Mouse (Mus musculus) frontal cortex, adult (tissue): ENCODE data around the gene Vegfa.
"Not testable (repeated sequence)": the region's sequence is repeated elsewhere in the genome, so short reads cannot be mapped to it uniquely, and the experiment has no call there.

Experiments
- ATAC-seq: cut with Nextera tagmentation; 2 replicates; pipeline ENCODE4 v1.9.2; 2017; ENCODE audit warnings: mild to moderate bottlenecking, moderate library complexity, mixed read lengths; ENCODE audit not compliant: low TSS enrichment

The Vegfa gene

GRCm38 (mm10) chr17:45999366-45999940 lies 32.7 kb downstream of the Vegfa start:
- ATAC-seq = no peak

- no peak for ATAC-seq
Measured at GRCm38 (mm10) chr17:45998363-45998762, 33.8 kb downstream of the Vegfa start.

- no peak for ATAC-seq
Measured at GRCm38 (mm10) chr17:45996921-45997444, 35.2 kb downstream of the Vegfa start.

GRCm38 (mm10) chr17:45994281-45994817 lies 37.8 kb downstream of the Vegfa start:
- ATAC-seq = no peak

- ATAC-seq = no peak
Measured at GRCm38 (mm10) chr17:45986915-45987314, 45.3 kb downstream of the Vegfa start.

GRCm38 (mm10) chr17:45986374-45986773 lies 45.8 kb downstream of the Vegfa start:
- ATAC-seq = no peak

GRCm38 (mm10) chr17:45983185-45983584 lies 49.0 kb downstream of the Vegfa start:
- not testable (repeated sequence) for ATAC-seq

- ATAC-seq = no peak
Measured at GRCm38 (mm10) chr17:45981841-45982240, 50.3 kb downstream of the Vegfa start.

GRCm38 (mm10) chr17:45979025-45979805 lies 53.0 kb downstream of the Vegfa start:
- ATAC-seq = no peak

GRCm38 (mm10) chr17:45974461-45974860 lies 57.7 kb downstream of the Vegfa start:
- no peak for ATAC-seq

GRCm38 (mm10) chr17:45973214-45973613 lies 59.0 kb downstream of the Vegfa start:
- ATAC-seq = no peak

- ATAC-seq = no peak
Measured at GRCm38 (mm10) chr17:45972405-45972804, 59.8 kb downstream of the Vegfa start.

- no peak for ATAC-seq
Measured at GRCm38 (mm10) chr17:45971800-45972199, 60.4 kb downstream of the Vegfa start.

GRCm38 (mm10) chr17:45970741-45971550 lies 61.2 kb downstream of the Vegfa start:
- ATAC-seq = no peak

- no peak for ATAC-seq
Measured at GRCm38 (mm10) chr17:45969596-45969995, 62.6 kb downstream of the Vegfa start.

GRCm38 (mm10) chr17:45968341-45968740 lies 63.8 kb downstream of the Vegfa start:
- ATAC-seq = no peak
